Mouse (Mus musculus): Measurements from ENCODE around the gene Zfp697. TPM values are rescaled to one million over a fixed set of nuclear protein-coding genes. Genes with fewer than 3 reads are reported as not detected.
A peak's percentile ranks its signal among the peaks of the same experiment; 100 is the strongest.
"Not testable (repeated sequence)": the region's sequence is repeated elsewhere in the genome, so short reads cannot be mapped to it uniquely, and the experiment has no call there.

The Zfp697 gene
- total RNA-seq, 2 experiments from 2014 or later = 32.1 to 38.1 TPM

DNA sequence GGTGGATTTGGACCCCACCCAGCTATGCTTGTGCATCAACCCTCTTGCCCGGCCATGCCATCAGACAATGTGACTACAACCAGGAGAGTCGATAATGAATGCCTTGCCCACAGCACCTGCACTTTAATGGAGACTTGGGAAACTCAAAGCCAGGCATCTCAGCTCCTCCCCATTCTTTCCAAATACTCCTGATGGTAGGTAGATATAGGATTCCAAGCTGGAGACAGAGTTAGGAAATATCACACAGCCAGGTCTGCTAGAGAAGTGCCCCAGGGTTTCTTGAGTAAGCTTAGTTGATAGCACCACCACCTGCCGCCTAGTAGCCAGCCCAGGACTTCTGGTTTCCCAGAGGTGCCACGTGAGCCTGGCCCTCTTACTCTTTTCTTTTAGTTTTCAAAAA is 15.4 kb upstream of the Zfp697 start:
- no peak for DNase-seq (ENCODE audit: low spot score in 2 of 2)
- intact Hi-C loops (cut with DNase I) = no loop called here

DNA sequence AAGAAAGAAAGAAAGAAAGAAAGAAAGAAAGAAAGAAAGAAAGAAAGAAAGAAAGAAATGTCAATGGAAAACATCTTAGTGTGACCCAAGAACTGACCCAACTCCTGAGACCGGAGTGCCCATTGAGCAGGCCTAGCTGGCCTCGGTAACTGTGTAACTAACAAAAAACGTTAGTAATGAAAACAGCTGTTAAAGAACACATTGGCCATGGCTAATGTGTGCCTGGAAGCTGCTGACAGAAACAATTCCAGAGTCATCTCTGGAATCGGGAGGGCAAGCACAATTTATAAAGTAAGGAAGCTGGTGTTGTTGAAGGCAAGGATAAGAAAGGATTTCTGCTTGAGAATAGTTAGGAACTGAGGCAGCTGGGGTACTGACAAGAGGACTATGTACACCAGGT is 14.0 kb upstream of the Zfp697 start:
- intact Hi-C loops (cut with DNase I) = no loop called here

GRCm38 (mm10) chr3:98368776-98369175 is 13.5 kb upstream of the Zfp697 start:
- no peak for DNase-seq (ENCODE audit: low spot score in 2 of 2)
- intact Hi-C loops (cut with DNase I) = no loop called here

More for the DNA sequence above, 14.0 kb upstream of the Zfp697 start:
- no peak for DNase-seq (ENCODE audit: low spot score in 2 of 2)

DNA sequence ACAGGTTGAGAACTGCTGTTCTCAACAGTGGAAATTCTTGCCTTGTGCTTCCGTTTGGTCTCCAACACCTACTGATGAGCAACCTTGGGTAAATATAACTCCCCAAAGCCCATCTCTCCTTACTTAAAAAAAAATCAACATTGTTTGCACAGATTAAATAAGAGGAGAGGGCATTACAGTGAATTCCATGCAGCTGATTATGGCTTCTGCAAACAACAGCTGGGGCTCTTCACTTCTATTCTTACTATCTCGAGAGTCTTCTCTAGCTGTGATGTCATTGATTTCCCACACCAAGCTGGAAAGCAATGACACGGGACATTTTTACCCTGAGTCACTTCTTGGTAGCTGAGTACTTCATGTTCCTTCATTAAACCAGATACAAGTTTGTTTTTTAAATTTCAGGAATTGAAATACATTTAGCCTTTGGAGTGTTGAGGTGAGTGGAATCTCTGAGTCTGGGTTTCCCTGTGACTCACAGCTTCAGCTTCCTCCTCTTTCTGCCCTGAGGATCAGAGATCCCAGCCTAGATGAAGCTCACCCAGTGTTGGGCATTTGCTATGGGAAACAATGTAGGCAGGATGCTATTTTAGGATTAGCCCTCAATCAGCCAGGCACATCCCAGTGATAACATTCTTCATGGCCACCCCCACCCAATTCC is 8.1 kb upstream of the Zfp697 start:
- no peak for DNase-seq (ENCODE audit: low spot score in 2 of 2)
- intact Hi-C loops (cut with DNase I) = no loop called here

DNA sequence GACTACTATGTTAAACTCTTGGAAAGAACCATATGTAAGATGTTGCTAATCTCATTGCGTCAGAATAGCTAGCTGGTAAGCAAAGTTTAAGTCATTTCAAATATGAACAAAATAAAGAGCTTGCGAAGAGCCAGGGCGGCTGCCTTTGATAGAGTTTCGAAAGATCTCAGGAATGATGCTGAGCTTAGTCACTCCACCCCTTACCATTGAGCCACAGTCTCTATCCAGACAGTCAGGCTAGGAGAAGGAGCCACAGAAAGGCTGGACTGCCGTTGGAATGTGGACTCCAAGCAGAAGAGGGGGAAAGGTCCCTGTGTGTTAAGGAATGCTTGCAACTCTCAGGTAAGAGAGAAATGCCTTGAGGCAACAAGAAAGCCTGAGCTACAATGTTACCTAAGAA is 7.3 kb upstream of the Zfp697 start:
- intact Hi-C loops (cut with DNase I) = no loop called here
- DNase-seq (ENCODE audit: low spot score in 2 of 2) = no peak

DNA sequence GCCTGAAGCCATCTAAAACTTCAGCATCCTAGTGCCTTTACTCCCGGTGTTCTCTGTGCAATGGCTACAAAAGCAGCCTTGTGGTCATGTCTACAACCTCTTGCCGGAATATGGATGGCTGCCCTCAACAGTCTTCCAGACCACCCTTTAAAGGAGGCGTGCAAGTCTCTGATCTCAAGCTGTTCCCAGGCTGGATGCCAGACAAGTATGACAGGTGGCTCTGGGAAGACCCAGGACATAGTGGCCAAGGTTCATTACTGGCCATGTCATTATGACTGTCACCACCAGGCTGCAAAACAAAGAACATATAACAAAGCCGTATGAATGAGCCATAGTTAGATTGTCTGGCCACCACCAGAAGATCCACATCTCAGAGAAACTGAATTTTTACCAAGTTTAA is 4.0 kb upstream of the Zfp697 start:
- intact Hi-C loops (cut with DNase I) = no loop called here
- no peak for DNase-seq (ENCODE audit: low spot score in 2 of 2)

DNA sequence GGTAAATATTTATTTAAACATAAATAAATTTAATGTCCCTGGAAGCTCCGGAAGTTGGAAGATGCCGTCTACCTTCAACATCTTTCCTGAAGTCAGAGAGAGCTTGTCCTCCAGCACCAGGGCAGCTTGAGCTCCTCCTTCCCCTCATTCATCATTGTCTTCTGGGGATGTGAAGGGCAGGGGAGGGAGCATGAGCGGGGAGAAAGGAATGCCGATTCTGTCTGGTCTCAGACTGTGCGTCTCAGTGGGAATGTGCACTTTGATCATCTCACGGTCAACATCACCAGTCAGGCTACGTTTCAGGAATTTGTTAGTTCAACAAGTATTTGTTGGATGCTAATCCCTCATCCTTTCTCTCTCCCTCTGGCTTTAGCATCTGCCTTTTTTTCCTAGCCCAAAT is 3.0 kb upstream of the Zfp697 start:
- intact Hi-C loops (cut with DNase I) = no loop called here
- no peak for DNase-seq (ENCODE audit: low spot score in 2 of 2)

DNA sequence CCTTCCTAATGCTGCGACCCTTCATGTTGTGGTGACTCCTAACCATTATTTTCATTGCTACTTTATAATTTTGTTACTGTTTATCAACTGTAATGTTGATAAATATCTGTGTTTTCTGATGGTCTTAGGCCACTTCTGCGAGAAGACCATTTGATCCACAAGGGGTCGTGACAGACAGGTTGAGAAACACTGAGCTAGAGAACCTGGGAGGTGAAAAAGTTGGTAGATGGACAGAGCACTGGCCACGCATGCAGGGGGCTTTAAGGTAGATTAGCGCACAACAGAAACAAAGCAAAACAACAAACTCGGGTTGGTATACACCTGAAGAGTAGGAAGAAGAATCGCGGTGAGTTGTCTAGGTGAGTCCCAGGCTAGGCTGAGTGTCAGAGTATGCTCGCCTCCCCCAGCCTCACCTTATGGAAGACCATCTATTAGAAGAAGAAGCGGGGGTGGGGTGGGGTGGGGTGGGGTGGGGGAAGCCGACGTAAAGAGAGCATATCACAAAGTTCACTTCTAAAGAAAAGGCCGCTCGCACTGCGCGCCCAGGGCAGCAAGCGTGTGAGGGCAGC is 500 bp upstream of the Zfp697 start:
- no peak for DNase-seq (ENCODE audit: low spot score in 2 of 2)
- intact Hi-C loops (cut with DNase I) = loop anchor here (2.0 kb wide), 1 partner anchor 37 kb away; no protein-coding TSS in a partner anchor

GRCm38 (mm10) chr3:98383024-98383790 is 946 bp downstream of the Zfp697 start:
- intact Hi-C loops (cut with DNase I) = loop anchor here (2.0 kb wide), 1 partner anchor 36 kb away; no protein-coding TSS in a partner anchor

GRCm38 (mm10) chr3:98387086-98387485 is 4.8 kb downstream of the Zfp697 start:
- intact Hi-C loops (cut with DNase I) = no loop called here
- peak in 1 of 2 experiments; percentile 8 for DNase-seq (ENCODE audit: low spot score in 2 of 2)

More at GRCm38 (mm10) chr3:98383024-98383790, 946 bp downstream of the Zfp697 start:
- peak; percentile 18 to 22 for DNase-seq (ENCODE audit: low spot score in 2 of 2)

- no peak for DNase-seq (ENCODE audit: low spot score in 2 of 2)
- intact Hi-C loops (cut with DNase I) = no loop called here
Observed at GRCm38 (mm10) chr3:98387756-98388155, 5.5 kb downstream of the Zfp697 start.

DNA sequence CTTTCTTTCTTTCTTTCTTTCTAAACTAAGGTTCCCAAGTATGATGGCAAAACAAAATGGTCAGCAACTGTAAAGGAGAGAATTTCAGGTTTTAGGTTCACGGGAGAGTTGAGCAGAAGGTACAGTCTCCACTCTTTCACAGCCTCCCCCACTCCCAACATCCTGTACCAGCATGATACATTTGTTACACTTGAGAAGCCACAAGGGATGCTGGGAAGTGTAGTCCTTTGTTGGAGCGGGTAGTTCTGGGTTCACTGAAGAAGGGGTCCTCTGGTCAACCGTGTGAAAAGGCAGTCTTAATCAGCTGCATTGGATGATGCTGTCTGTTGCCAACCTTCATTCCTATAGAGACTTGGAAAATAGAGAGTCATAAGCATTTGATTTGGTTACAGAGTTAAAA is 7.0 kb downstream of the Zfp697 start:
- intact Hi-C loops (cut with DNase I) = no loop called here

GRCm38 (mm10) chr3:98404268-98404895 is 22.1 kb downstream of the Zfp697 start:
- intact Hi-C loops (cut with DNase I) = not testable (repeated sequence)
- peak in 1 of 2 experiments; percentile 3 for DNase-seq (ENCODE audit: low spot score in 2 of 2)

More for the DNA sequence above, 7.0 kb downstream of the Zfp697 start:
- DNase-seq (ENCODE audit: low spot score in 2 of 2) = no peak

DNA sequence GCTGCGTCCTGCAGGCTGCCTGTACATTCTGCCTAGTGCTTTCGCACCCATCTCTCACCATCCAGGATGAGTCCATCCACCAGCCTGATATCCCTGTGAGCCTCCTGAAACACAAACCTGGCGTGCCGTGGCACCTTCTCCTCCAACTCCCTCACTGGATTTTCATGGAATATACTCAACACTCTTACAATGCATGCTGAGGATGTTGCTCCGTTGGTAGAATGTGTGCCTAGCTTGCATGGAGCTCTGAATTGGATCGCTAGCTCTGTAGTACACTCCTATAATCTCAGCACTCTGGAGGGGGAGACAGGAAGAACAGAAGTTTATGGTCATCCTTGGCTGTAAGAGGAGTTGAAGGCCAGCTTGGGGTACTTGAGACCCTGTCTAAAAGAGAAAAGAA is 23.6 kb downstream of the Zfp697 start:
- intact Hi-C loops (cut with DNase I) = loop anchor here (5.0 kb wide), 1 partner anchor 1469 kb away; no protein-coding TSS in a partner anchor
- DNase-seq (ENCODE audit: low spot score in 2 of 2) = peak in 1 of 2 experiments; percentile 9

DNA sequence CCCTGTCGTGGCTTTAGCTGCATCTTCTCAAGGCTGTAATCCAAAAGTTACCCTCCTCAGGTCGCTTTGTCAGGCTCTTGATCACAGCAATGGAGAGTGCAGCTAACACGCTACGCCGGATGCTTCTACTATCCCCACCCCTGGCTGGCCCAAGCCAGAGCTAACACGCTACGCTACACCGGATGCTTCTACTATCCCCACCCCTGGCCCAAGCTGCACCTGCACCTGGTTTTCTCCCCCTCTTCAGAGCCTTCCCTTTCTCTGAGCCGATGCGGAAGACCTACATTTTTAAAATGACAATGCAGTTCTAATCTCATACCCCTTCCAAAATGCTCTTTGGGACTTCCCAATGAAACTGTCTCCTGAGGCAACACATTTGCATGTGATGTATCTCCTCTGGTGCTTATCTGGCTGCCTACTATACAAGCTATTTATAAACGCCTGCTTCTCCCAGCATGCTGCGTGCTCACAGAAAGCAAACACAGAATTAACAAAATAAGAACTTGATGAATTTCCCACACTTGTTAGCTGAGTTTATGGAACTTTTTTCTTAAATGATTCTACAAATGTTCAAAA is 24.4 kb downstream of the Zfp697 start:
- intact Hi-C loops (cut with DNase I) = loop anchor here (5.0 kb wide), 1 partner anchor 1469 kb away; no protein-coding TSS in a partner anchor

GRCm38 (mm10) chr3:98407261-98407780 is 25.1 kb downstream of the Zfp697 start:
- intact Hi-C loops (cut with DNase I) = loop anchor here (5.0 kb wide), 1 partner anchor 1470 kb away; no protein-coding TSS in a partner anchor
- not testable (repeated sequence) for DNase-seq (ENCODE audit: low spot score in 2 of 2)

More for the DNA sequence above, 24.4 kb downstream of the Zfp697 start:
- not testable (repeated sequence) for DNase-seq (ENCODE audit: low spot score in 2 of 2)

GRCm38 (mm10) chr3:98410619-98411580 is 28.6 kb downstream of the Zfp697 start:
- intact Hi-C loops (cut with DNase I); DNase-seq (ENCODE audit: low spot score in 2 of 2): not testable (repeated sequence)

DNA sequence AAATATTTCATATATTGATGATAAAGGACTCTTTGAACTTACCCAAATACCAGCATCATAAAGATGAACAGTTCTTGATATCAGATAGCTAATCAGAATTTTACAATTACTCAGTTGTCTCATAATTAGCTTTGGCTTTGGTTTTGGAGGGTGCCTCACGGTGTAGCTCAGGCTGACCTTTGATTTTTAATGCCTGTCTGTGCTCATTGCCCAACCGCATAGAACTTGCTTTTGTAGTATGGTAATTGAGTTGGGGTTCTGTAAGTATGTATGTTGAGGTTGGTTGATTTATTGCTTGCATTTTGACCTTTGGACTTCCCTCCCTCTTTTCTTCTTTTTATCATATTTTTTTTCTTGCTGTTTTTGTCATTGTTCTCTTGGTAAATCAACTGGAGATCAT is 31.5 kb downstream of the Zfp697 start:
- no peak for DNase-seq (ENCODE audit: low spot score in 2 of 2)
- intact Hi-C loops (cut with DNase I) = loop anchor here (2.0 kb wide), 1 partner anchor 19 kb away; no protein-coding TSS in a partner anchor

All from left cerebral cortex, postnatal 36 days (tissue).